Mouse (Mus musculus): Measurements from ENCODE around the gene Tbc1d20.
A peak's percentile ranks its signal among the peaks of the same experiment; 100 is the strongest.

Gene Tbc1d20

DNA sequence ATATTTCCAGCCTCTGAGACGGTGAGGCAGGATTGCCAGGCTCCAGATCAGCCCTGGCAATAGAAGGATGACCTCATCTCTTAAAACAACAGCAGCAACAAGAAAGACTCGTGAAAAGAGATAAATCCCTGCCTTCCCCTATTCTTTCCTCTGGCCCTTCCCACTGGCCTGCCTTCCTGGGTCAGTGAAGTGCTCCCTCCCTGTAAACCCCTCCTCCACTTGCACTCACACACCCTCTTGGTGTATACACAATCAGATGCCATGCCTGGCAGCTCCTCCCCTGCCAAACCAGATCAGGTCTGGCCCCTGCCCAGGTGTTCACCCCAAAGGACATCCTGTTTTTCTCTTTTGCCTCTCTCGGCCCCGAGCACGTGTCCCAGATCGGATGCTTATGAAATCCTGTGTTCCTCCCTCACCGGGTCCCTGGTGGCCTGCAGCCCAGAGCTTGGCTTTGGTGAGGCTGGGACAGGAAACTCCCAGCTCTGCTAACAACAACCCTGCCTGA is 66.7 kb downstream of the Tbc1d20 start:
- peak; percentile 26 to 50 for DNase-seq

DNA sequence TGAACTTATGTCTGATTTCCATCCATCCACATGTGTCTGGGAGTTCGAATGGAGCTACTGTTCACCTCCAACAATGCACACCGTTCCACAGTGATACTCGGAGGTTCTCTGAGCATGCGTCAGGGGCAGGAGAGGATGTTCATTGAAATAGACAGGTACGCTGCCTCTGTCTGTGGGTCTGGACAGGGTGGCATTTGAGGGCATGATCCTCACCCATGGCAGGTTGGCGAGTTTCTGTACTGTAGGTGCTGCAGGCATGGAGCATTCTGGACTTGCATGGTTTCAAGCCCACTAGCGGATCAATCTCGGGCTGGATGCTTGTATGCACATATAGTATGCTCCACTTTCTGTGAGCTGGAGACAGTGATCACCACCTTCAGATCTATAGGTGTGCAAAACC is 67.6 kb downstream of the Tbc1d20 start:
- no peak for DNase-seq

All from thymus, adult 18-20 months (tissue).